8 mouse cellular contexts compared by ENCODE assay signal in genomic region chr15:79140866-79141565, GRCm38 (mm10). TPM values are rescaled to one million over a fixed set of nuclear protein-coding genes. Genes with fewer than 3 reads are reported as not detected.
A peak's percentile ranks its signal among the peaks of the same experiment; 100 is the strongest.
DNase-seq lines count a peak whose midpoint lies in the region; ATAC-seq and TF ChIP-seq lines count a peak whose summit lies in the region.

Polr2f (plus strand) TSS chr15:79141009.
1700088E04Rik (minus strand) TSS chr15:79141253.

- H3K4me2 ChIP-seq in embryonic facial prominence, embryonic 14.5 days (ENCODE audit: low read depth, low read length): peak within 1 kb of the TSS; percentile 81
- peak within 1 kb of the TSS; percentile 97 for H3K4me2 ChIP-seq in limb, embryonic 13.5 days (replicated peaks)
- peak within 1 kb of the TSS; percentile 77 for H3K4me2 ChIP-seq in midbrain, embryonic 16.5 days (ENCODE audit: low read length)

- under 1% methylated on average over 56 of the region's 57 CpGs for WGBS in embryonic facial prominence, embryonic 14.5 days
- under 1% methylated on average over 57 of the region's 57 CpGs for WGBS in heart, adult 2 months
- WGBS in limb, embryonic 13.5 days: under 1% methylated on average over 57 of the region's 57 CpGs
- under 1% methylated on average over 57 of the region's 57 CpGs for WGBS in midbrain, embryonic 16.5 days

- peaks cover 22% of the 10 kb centered on the region for H3K36me3 ChIP-seq in embryonic facial prominence, embryonic 14.5 days (ENCODE audit: control insufficient read depth, insufficient read depth, low read length)
- no peaks in the 10 kb centered on the region for H3K36me3 ChIP-seq in heart, adult 2 months (ENCODE audit: control insufficient read depth, insufficient read depth, low read length)
- peaks cover 23% of the 10 kb centered on the region for H3K36me3 ChIP-seq in limb, embryonic 13.5 days
- H3K36me3 ChIP-seq in midbrain, embryonic 16.5 days (ENCODE audit: control insufficient read depth, insufficient read depth, low read length): peaks cover 7% of the 10 kb centered on the region

- peak within 1 kb of the TSS; percentile 84 for H3K9ac ChIP-seq in embryonic facial prominence, embryonic 14.5 days (ENCODE audit: low read depth, low read length)
- peak within 1 kb of the TSS; percentile 88 for H3K9ac ChIP-seq in heart, adult 2 months (ENCODE audit: low read depth, low read length)
- peak within 1 kb of the TSS; percentile 89 for H3K9ac ChIP-seq in limb, embryonic 13.5 days
- peak within 1 kb of the TSS; percentile 77 for H3K9ac ChIP-seq in midbrain, embryonic 16.5 days (ENCODE audit: low read depth, low read length)

- no peak for TF ChIP-seq EP300 in heart, adult 2 months (IDR thresholded peaks at IDR 0.05; ENCODE audit: insufficient read depth, low read depth, low read length)

- H3K27ac ChIP-seq in embryonic facial prominence, embryonic 14.5 days (replicated peaks; ENCODE audit: low read depth, low read length): no peak within 1 kb of the TSS; the same call in 1 of the 2 replicates
- peak within 1 kb of the TSS; percentile 79 for H3K27ac ChIP-seq in heart, adult 2 months
- H3K27ac ChIP-seq in limb, embryonic 13.5 days: no peak within 1 kb of the TSS; the same call in 1 of the 2 replicates
- peak within 1 kb of the TSS; percentile 60; the same call in 1 of the 2 replicates for H3K27ac ChIP-seq in midbrain, embryonic 16.5 days (ENCODE audit: low read length)

- H3K4me3 ChIP-seq in embryonic facial prominence, embryonic 14.5 days (ENCODE audit: low read depth, low read length): peak within 1 kb of the TSS; percentile 86
- H3K4me3 ChIP-seq in heart, adult 2 months: peak within 1 kb of the TSS; percentile 91
- H3K4me3 ChIP-seq in limb, embryonic 13.5 days: peak within 1 kb of the TSS; percentile 73
- peak within 1 kb of the TSS; percentile 91 for H3K4me3 ChIP-seq in midbrain, embryonic 16.5 days (ENCODE audit: low read depth, low read length)

- peak; percentile 94 for DNase-seq in 3T3-L1 (ENCODE audit: low read depth, low spot score)
- DNase-seq in adrenal gland, postnatal 4 days (ENCODE audit: low spot score in 2 of 2): peak; percentile 88 to 91
- DNase-seq in embryonic facial prominence, embryonic 14.5 days (ENCODE audit: low spot score): peak; percentile 96
- peak; percentile 94 to 95 for DNase-seq in heart, adult 2 months
- DNase-seq in kidney, adult 8-10 months: peak; percentile 94
- DNase-seq in spleen, postnatal 10 days (ENCODE audit: low spot score in 2 of 2): peak; percentile 88 to 96

- no peak for TF ChIP-seq CTCF in heart, adult 2 months (IDR thresholded peaks at IDR 0.05)

- no peaks in the 10 kb centered on the region; the same call in 1 of the 2 replicates for H3K79me2 ChIP-seq in heart, adult 2 months (replicated peaks; ENCODE audit: control insufficient read depth, insufficient read depth, low read length)

- H3K4me1 ChIP-seq in embryonic facial prominence, embryonic 14.5 days (ENCODE audit: control insufficient read depth, insufficient read depth, low read length): peaks cover 8% of the 10 kb centered on the region; the same call in 1 of the 2 replicates
- no peaks in the 10 kb centered on the region for H3K4me1 ChIP-seq in heart, adult 2 months (ENCODE audit: control insufficient read depth, insufficient read depth, low read length)
- H3K4me1 ChIP-seq in limb, embryonic 13.5 days: peaks cover 21% of the 10 kb centered on the region
- H3K4me1 ChIP-seq in midbrain, embryonic 16.5 days (ENCODE audit: control insufficient read depth, insufficient read depth, low read length): peaks cover 20% of the 10 kb centered on the region

- H3K9me3 ChIP-seq in embryonic facial prominence, embryonic 14.5 days (ENCODE audit: control insufficient read depth, low read length): no peaks in the 10 kb centered on the region
- no peaks in the 10 kb centered on the region for H3K9me3 ChIP-seq in limb, embryonic 13.5 days
- H3K9me3 ChIP-seq in midbrain, embryonic 16.5 days (replicated peaks; ENCODE audit: control insufficient read depth, low read length, poor library complexity, severe bottlenecking): no peaks in the 10 kb centered on the region

- intact Hi-C loops in heart, adult 2 months (cut with DNase I): no loop called here

- peak; percentile 96 for TF ChIP-seq POLR2A in heart, adult 2 months (IDR thresholded peaks at IDR 0.05; ENCODE audit: insufficient read depth, low read depth, low read length)

- ATAC-seq in embryonic facial prominence, embryonic 14.5 days (ENCODE audit: low read depth): peak; percentile 93
- peak; percentile 86 for ATAC-seq in limb, embryonic 13.5 days (ENCODE audit: low FRiP score, low read depth)
- peak; percentile 90 for ATAC-seq in midbrain, embryonic 16.5 days

- no peaks in the 10 kb centered on the region for H3K27me3 ChIP-seq in embryonic facial prominence, embryonic 14.5 days (replicated peaks; ENCODE audit: control insufficient read depth, insufficient read depth, low read length)
- no peaks in the 10 kb centered on the region for H3K27me3 ChIP-seq in heart, adult 2 months (ENCODE audit: control insufficient read depth, insufficient read depth, low read length)
- H3K27me3 ChIP-seq in limb, embryonic 13.5 days: peaks cover 5% of the 10 kb centered on the region; the same call in 1 of the 2 replicates
- H3K27me3 ChIP-seq in midbrain, embryonic 16.5 days (ENCODE audit: control insufficient read depth, insufficient read depth, low read depth, low read length): no peaks in the 10 kb centered on the region

RNA-seq across cellular contexts. Expression of gene Polr2f, which starts in this region (rescaled TPM):
- total RNA-seq in adrenal gland, postnatal 4 days (2021): 100 to 1,000 TPM; 134 to 142 TPM
- 305 TPM in 2 replicates for polyA plus RNA-seq in embryonic facial prominence, embryonic 14.5 days (2014; fragmentation: Nextera tagmentation; extraction: Ambion mirVana)
- 100 to 1,000 TPM; 126 to 145 TPM for total RNA-seq in heart, adult 2 months (2021)
- polyA plus RNA-seq in heart, adult 2 months (2012; rRNA removed): 48.6 and 50.9 TPM in 2 replicates
- polyA plus RNA-seq in limb, embryonic 13.5 days (2015; fragmentation: Nextera tagmentation; extraction: Ambion mirVana): 293 and 294 TPM in 2 replicates
- polyA plus RNA-seq in midbrain, embryonic 16.5 days (2015; fragmentation: Nextera tagmentation; extraction: Ambion mirVana): 266 and 286 TPM in 2 replicates

RNA-seq across cellular contexts. Expression of gene 1700088E04Rik, which starts in this region (rescaled TPM):
- 1 to 10 TPM; 8.0 to 9.0 TPM for total RNA-seq in adrenal gland, postnatal 4 days (2021)
- 8.5 and 12.2 TPM in 2 replicates for polyA plus RNA-seq in embryonic facial prominence, embryonic 14.5 days (2014; fragmentation: Nextera tagmentation; extraction: Ambion mirVana)
- total RNA-seq in heart, adult 2 months (2021): 1 to 10 TPM; 1.8 to 2.6 TPM
- 2.8 and 3.8 TPM in 2 replicates for polyA plus RNA-seq in heart, adult 2 months (2012; rRNA removed)
- polyA plus RNA-seq in limb, embryonic 13.5 days (2015; fragmentation: Nextera tagmentation; extraction: Ambion mirVana): 5.6 and 7.5 TPM in 2 replicates
- 18.8 and 19.1 TPM in 2 replicates for polyA plus RNA-seq in midbrain, embryonic 16.5 days (2015; fragmentation: Nextera tagmentation; extraction: Ambion mirVana)

Comparison
In these comparisons a context has a peak if more than half of its experiments do, and no peak if none do; other contexts are left out.
1. H3K27ac ChIP-seq: peak in heart, adult 2 months (single experiment) and midbrain, embryonic 16.5 days (single experiment); none in embryonic facial prominence, embryonic 14.5 days (single experiment) and limb, embryonic 13.5 days (single experiment).
2. Peak in every context shown above with its lines, with median percentiles within 50 percentile points of each other: DNase-seq, ATAC-seq, H3K4me2 ChIP-seq, H3K4me3 ChIP-seq and H3K9ac ChIP-seq.